Mouse (Mus musculus): Measurements from ENCODE around the gene Gpatch3.

DNA sequence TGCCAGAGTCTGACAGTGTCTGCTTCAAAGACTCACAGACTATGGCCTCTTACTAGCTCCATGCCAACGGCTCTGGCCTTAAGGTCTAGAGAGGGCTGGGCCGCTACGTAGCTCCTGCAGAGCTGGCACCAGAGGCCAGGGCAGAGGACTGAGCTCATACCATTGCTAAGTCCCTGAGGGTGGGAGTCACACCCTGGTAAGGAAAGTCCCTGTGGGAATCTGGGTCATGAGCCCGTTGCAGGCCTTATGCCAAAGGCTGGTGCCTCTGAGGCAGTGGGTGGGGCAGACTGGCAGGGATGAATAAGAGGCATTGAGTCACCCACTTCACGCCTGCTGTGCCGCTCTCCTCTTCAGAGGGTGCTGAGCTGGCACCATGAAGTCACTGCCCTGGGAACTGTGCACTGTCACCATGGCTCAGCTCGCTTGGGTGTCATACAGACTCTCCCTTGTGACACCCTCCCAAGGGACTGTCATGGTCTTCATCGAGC, 39.8 kb downstream of the Gpatch3 start:
- TF ChIP-seq CTCF (IDR thresholded peaks at IDR 0.05; ENCODE audit: control insufficient read depth, insufficient read depth, insufficient replicate concordance, low read depth, low read length) (no peak), POLR2A (IDR thresholded peaks at IDR 0.05; ENCODE audit: control insufficient read depth, low read depth, low read length) (no peak)

Data from testis, adult 2 months (tissue).